Mouse (Mus musculus): ENCODE results near the gene Ctnnd2. TPM values are rescaled to one million over a fixed set of nuclear protein-coding genes. Genes with fewer than 3 reads are reported as not detected.

Ctnnd2 gene
- total and polyA plus RNA-seq, 3 experiments: 0.16 TPM; not detected in 2

DNA sequence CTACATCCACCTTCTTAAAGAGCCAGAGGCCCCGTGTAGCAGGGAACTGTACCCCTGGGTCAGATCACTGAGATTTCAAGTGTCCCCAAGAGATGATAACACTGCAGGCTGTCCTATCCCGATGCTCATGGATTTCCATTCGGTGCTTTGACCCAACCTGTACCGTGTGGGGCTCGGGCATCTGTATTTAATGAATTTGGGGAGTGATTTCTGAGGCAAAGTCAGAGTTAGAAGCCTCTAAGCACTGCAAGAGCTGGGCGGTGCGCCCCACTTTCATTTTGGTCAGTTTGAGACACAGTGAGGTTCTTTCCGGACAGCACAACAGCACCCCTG, 834.4 kb downstream of the Ctnnd2 start:
- Histone ChIP-seq H3K4me1 (ENCODE audit: insufficient read depth, low read depth, low read length) (no peaks in the 10 kb centered on the region), H3K9me3 (replicated peaks) (no peaks in the 10 kb centered on the region), H3K36me3 (replicated peaks) (no peaks in the 10 kb centered on the region), H3K27me3 (ENCODE audit: insufficient read depth, low read length) (no peaks in the 10 kb centered on the region), H3K4me3 (ENCODE audit: low read depth, low read length) (no peak overlapping the region)
- ATAC-seq (ENCODE audit: extremely low read depth, insufficient number of reproducible peaks, low FRiP score, poor library complexity, severe bottlenecking) (no peak), DNase-seq (ENCODE audit: low spot score) (no peak)
- TF ChIP-seq POLR2AphosphoS5 (IDR thresholded peaks at IDR 0.05; ENCODE audit: insufficient replicate concordance, low read depth, low read length) (no peak), CTCF (IDR thresholded peaks at IDR 0.05; ENCODE audit: low read depth, low read length) (no peak), TAL1 (conservative IDR thresholded peaks at IDR 0.05; ENCODE audit: low read depth, low read length) (no peak), GATA2 (IDR thresholded peaks at IDR 0.05; ENCODE audit: borderline replicate concordance, low read depth, low read length) (no peak), GATA1 (IDR thresholded peaks at IDR 0.05; ENCODE audit: borderline replicate concordance, low read length) (no peak)

DNA sequence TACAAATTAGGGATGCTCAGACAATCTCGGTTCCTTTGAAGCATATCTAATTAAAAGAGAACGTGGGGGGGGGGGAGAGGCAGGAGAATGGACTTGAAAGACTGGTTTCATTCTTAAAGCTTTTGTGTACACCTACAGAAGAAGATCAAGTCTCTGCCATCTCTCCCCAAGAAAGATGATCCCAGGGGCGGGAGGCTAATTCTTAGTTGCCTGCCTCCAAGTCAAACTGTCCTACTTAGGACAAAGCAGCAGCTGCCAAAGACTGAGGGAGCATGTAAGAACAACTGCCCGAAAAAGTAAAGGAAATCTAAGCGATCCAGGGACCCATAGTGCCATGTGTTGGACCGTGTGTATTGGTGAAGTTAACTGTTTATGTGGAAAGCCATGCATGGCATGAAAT, 836.2 kb downstream of the Ctnnd2 start:
- no peaks in the 10 kb centered on the region for H3K27me3 ChIP-seq (ENCODE audit: insufficient read depth, low read length)
- H3K4me3 ChIP-seq (ENCODE audit: low read depth, low read length): no peak overlapping the region
- H3K9me3 ChIP-seq (replicated peaks): no peaks in the 10 kb centered on the region
- H3K36me3 ChIP-seq (replicated peaks): no peaks in the 10 kb centered on the region
- TF ChIP-seq CTCF (IDR thresholded peaks at IDR 0.05; ENCODE audit: low read depth, low read length): no peak
- no peak for TF ChIP-seq POLR2AphosphoS5 (IDR thresholded peaks at IDR 0.05; ENCODE audit: insufficient replicate concordance, low read depth, low read length)
- no peak for TF ChIP-seq GATA2 (IDR thresholded peaks at IDR 0.05; ENCODE audit: borderline replicate concordance, low read depth, low read length)
- TF ChIP-seq GATA1 (IDR thresholded peaks at IDR 0.05; ENCODE audit: borderline replicate concordance, low read length): no peak
- TF ChIP-seq TAL1 (conservative IDR thresholded peaks at IDR 0.05; ENCODE audit: low read depth, low read length): no peak
- no peaks in the 10 kb centered on the region for H3K4me1 ChIP-seq (ENCODE audit: insufficient read depth, low read depth, low read length)
- DNase-seq (ENCODE audit: low spot score) (no peak), ATAC-seq (ENCODE audit: extremely low read depth, insufficient number of reproducible peaks, low FRiP score, poor library complexity, severe bottlenecking) (no peak)

DNA sequence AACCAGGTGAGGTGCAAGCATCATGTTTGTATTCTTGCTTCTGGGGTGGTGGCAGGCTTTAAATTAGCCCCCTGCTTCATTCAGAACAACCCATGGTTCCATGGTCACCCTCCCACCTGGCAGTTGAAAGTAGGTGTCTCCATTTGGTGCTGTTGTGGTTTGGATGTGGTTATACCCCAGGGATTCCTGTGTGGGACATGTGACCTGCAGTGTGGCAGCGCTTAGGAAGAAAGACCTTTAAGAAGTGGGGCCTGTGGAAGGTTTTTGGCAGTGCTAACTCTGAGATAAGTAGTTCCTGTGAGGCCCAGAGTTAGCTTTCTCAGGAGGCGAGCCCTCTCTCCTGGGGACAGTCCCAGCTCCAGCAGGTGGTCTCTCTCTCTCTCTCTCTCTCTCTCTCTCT, 848.4 kb downstream of the Ctnnd2 start:
- no peaks in the 10 kb centered on the region; the same call in 1 of the 2 replicates for H3K9me3 ChIP-seq (replicated peaks)
- H3K4me3 ChIP-seq (ENCODE audit: low read depth, low read length): no peak overlapping the region
- ATAC-seq (ENCODE audit: extremely low read depth, insufficient number of reproducible peaks, low FRiP score, poor library complexity, severe bottlenecking) (no peak), DNase-seq (ENCODE audit: low spot score) (no peak)
- H3K36me3 ChIP-seq (replicated peaks): no peaks in the 10 kb centered on the region
- no peaks in the 10 kb centered on the region for H3K4me1 ChIP-seq (ENCODE audit: insufficient read depth, low read depth, low read length)
- TF ChIP-seq TAL1 (conservative IDR thresholded peaks at IDR 0.05; ENCODE audit: low read depth, low read length) (no peak), CTCF (IDR thresholded peaks at IDR 0.05; ENCODE audit: low read depth, low read length) (no peak), POLR2AphosphoS5 (IDR thresholded peaks at IDR 0.05; ENCODE audit: insufficient replicate concordance, low read depth, low read length) (no peak), GATA2 (IDR thresholded peaks at IDR 0.05; ENCODE audit: borderline replicate concordance, low read depth, low read length) (no peak), GATA1 (IDR thresholded peaks at IDR 0.05; ENCODE audit: borderline replicate concordance, low read length) (no peak)
- no peaks in the 10 kb centered on the region for H3K27me3 ChIP-seq (ENCODE audit: insufficient read depth, low read length)

DNA sequence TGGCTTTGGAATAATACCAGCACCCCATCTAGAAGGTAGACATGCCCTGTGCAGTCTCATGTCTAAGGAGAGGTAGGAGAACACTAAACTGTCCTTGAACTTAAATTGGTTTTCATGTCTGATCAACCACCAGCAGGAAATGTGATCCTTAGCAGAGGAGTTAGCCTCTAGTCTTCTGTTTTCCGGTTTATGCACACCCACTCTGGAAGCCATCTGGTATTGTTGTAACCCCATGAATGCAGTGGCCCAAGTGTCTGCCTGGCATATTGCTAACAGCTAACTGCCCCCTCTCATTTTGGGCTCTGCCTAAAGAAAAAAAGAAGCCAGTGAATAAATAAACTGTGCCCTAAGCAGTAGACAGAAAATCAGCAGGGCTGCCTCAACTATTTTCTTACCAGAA, 849.6 kb downstream of the Ctnnd2 start:
- H3K4me3 ChIP-seq (ENCODE audit: low read depth, low read length): no peak overlapping the region
- H3K36me3 ChIP-seq (replicated peaks): no peaks in the 10 kb centered on the region
- ATAC-seq (ENCODE audit: extremely low read depth, insufficient number of reproducible peaks, low FRiP score, poor library complexity, severe bottlenecking) (no peak), DNase-seq (ENCODE audit: low spot score) (no peak)
- H3K27me3 ChIP-seq (ENCODE audit: insufficient read depth, low read length): no peaks in the 10 kb centered on the region
- H3K9me3 ChIP-seq (replicated peaks): no peaks in the 10 kb centered on the region
- TF ChIP-seq GATA2 (IDR thresholded peaks at IDR 0.05; ENCODE audit: borderline replicate concordance, low read depth, low read length) (no peak), CTCF (IDR thresholded peaks at IDR 0.05; ENCODE audit: low read depth, low read length) (no peak), TAL1 (conservative IDR thresholded peaks at IDR 0.05; ENCODE audit: low read depth, low read length) (no peak), POLR2AphosphoS5 (IDR thresholded peaks at IDR 0.05; ENCODE audit: insufficient replicate concordance, low read depth, low read length) (no peak), GATA1 (IDR thresholded peaks at IDR 0.05; ENCODE audit: borderline replicate concordance, low read length) (no peak)
- H3K4me1 ChIP-seq (ENCODE audit: insufficient read depth, low read depth, low read length): no peaks in the 10 kb centered on the region

DNA sequence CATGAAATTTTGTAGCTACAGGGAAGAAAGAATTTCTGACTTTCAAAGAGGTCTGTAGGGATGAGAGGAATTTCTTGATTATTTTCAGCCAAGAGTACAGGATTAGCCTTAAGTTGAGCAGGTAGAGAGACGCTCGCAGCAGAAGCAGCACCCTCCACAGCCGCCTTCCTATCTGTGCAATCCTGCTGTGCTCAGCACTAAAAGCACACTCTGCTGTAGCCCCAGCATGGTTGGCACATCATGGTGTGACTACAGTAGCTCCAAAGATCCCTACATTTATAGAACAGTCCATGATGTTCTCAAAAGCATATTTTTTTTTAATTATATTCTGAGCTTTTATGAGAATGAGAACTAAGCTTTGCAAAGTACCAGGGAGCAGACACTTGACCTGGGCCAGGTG, 850.1 kb downstream of the Ctnnd2 start:
- DNase-seq (ENCODE audit: low spot score) (no peak), ATAC-seq (ENCODE audit: extremely low read depth, insufficient number of reproducible peaks, low FRiP score, poor library complexity, severe bottlenecking) (no peak)
- TF ChIP-seq TAL1 (conservative IDR thresholded peaks at IDR 0.05; ENCODE audit: low read depth, low read length) (no peak), GATA2 (IDR thresholded peaks at IDR 0.05; ENCODE audit: borderline replicate concordance, low read depth, low read length) (no peak), POLR2AphosphoS5 (IDR thresholded peaks at IDR 0.05; ENCODE audit: insufficient replicate concordance, low read depth, low read length) (no peak), CTCF (IDR thresholded peaks at IDR 0.05; ENCODE audit: low read depth, low read length) (no peak), GATA1 (IDR thresholded peaks at IDR 0.05; ENCODE audit: borderline replicate concordance, low read length) (no peak)
- Histone ChIP-seq H3K27me3 (ENCODE audit: insufficient read depth, low read length) (no peaks in the 10 kb centered on the region), H3K4me3 (ENCODE audit: low read depth, low read length) (no peak overlapping the region), H3K4me1 (ENCODE audit: insufficient read depth, low read depth, low read length) (no peaks in the 10 kb centered on the region), H3K9me3 (replicated peaks) (0 out of 2 replicates have a peak, but pooled peaks cover 3% of the 10 kb centered on the region), H3K36me3 (replicated peaks) (no peaks in the 10 kb centered on the region)

DNA sequence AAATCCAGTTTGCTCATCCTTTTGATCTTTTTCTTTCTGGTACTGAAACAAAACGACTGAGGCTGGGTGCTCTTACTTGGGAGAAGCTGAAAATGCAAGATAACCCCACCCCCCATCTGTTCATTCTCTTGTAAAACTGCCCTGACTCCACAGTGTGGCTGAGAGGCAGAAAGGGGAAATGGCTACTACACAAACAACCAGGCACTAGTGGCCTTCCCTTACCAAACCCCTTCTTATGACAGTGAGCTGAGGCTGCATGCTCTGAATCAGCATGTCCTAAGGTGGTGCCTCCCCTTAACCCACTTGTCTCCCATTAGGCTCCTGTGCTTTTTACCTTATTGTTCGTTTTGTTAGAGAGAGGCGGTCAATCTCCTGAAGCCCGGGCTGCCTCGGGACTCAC, 851.4 kb downstream of the Ctnnd2 start:
- ATAC-seq (ENCODE audit: extremely low read depth, insufficient number of reproducible peaks, low FRiP score, poor library complexity, severe bottlenecking) (no peak), DNase-seq (ENCODE audit: low spot score) (no peak)
- H3K36me3 ChIP-seq (replicated peaks): no peaks in the 10 kb centered on the region
- 0 out of 2 replicates have a peak, but pooled peaks cover 3% of the 10 kb centered on the region for H3K9me3 ChIP-seq (replicated peaks)
- TF ChIP-seq POLR2AphosphoS5 (IDR thresholded peaks at IDR 0.05; ENCODE audit: insufficient replicate concordance, low read depth, low read length) (no peak), TAL1 (conservative IDR thresholded peaks at IDR 0.05; ENCODE audit: low read depth, low read length) (no peak), GATA1 (IDR thresholded peaks at IDR 0.05; ENCODE audit: borderline replicate concordance, low read length) (no peak), CTCF (IDR thresholded peaks at IDR 0.05; ENCODE audit: low read depth, low read length) (no peak)
- H3K4me3 ChIP-seq (ENCODE audit: low read depth, low read length): no peak overlapping the region
- H3K4me1 ChIP-seq (ENCODE audit: insufficient read depth, low read depth, low read length): no peaks in the 10 kb centered on the region
- H3K27me3 ChIP-seq (ENCODE audit: insufficient read depth, low read length): no peaks in the 10 kb centered on the region
